Mouse (Mus musculus) heart, adult 2 months (tissue): ENCODE data around the gene Nfatc3.

ENCODE experiments used
- CTCF ChIP-seq: fragments of 200-600 bp; IDR thresholded peaks from 2 replicates; pipeline ENCODE4 v1.8.1; 2022; ENCODE audit warnings: antibody characterized with exemption, mild to moderate bottlenecking, moderate library complexity
- POLR2A ChIP-seq: fragments of 200-500 bp; IDR thresholded peaks from 2 replicates; pipeline ENCODE4 v1.6.1; 2011; ENCODE audit warnings: mild to moderate bottlenecking, low read depth, low read length, control low read depth; ENCODE audit not compliant: insufficient read depth

DNA sequence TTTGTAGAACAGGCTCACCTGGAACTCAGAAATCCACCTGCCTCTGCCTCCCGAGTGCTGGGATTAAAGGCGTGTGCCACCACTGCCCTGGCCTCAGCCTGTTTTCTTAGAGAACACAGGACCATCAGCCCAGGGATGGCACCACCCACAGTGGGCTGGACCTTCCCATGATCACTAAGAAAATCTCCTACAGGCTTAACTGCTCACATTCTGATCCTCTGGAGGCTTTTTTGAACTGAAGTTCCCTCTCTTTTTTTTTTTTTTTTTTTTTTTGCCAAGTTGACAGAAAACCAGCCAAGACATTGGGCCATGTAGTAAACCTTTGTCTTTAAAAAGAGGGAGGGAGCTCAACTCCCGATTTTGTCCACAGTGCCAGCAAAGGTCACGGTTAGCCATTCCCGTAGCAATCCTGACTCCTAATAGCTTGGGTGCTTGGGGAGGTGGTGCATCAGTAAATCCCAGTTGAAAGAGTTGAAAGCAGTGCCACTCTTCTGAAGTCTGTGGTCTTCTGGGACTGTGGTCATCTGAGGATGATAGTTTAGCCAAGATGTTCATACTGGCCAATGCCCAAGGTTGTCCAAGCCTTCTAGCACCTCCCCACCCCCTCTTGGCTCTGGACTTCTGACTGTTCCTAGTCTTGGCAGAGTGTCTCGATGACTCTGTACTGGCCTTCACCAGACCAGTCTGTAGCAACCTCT lies 89.4 kb downstream of the Nfatc3 start:
- TF ChIP-seq POLR2A = no peak
- no peak for TF ChIP-seq CTCF
